Mouse (Mus musculus) T-helper 1 cell (primary cell): ENCODE measurements around the gene Wdr95.

ENCODE experiments used
- in situ Hi-C: fragments of 300-600 bp; cut with MboI, MseI; formaldehyde crosslinking; loops from one replicate; pipeline ENCODE4 v1.15.1; 2025; ENCODE audit warnings: high pct_unique_total_duplicates

Wdr95 gene

DNA sequence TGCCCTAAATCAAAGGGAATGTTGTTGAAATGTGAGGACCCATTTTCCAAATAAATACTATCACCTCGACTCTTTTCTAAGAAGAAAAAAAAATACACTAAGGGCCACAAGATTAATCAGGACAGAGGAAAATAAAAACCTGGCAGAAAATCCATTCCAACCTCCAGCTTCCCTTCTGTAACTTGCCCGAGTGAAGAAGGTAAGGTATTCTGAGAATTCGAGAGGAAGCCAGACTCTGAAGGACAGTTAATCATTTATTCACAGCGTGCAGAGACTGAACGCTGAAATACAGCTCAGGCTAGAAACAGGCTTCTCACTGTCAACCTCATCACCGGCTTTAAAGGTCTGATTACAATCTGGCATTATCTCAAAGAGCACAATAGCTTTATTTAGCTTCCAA, 94.2 kb downstream of the Wdr95 start:
- in situ Hi-C loops: no loop called here

DNA sequence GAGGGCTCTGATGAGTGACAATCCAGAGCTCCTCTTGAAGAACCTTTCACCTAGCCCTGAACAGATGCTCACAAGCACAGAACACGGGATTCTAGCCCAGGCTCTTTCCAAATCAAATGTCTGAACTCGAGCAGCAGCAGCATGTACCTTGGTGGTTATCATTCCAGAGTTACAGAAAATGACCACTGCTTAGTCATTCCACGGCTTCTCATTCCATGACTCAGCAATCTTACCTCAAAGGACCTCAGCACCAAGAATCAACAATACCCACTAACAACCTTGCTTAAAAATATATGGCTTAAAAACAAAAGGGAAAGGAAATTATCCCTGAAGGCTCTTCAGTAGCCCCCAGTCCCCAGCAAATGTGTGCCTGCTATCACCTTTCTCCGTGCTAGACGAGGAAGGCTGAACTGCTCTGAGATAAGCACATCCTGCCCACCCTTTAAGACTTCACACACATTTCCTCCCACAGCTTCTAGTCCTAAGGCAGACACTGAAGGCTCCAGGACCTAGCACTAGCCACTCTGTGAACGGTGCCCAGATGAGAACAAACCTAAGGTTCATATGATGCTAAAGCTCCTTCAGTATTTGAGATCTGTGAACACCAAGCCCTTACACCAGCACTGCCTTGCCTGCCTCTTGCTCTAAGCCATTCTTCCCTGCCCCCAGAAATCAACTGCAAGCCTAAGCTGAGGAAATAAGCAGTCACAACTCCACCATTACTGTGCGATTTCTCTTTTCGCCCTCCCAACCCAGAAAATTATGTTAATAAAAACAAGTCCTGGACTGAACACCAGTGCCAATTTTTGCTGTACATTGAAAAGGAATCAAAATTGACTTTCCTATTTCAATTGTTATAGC, 95.6 kb downstream of the Wdr95 start:
- in situ Hi-C loops: no loop called here

DNA sequence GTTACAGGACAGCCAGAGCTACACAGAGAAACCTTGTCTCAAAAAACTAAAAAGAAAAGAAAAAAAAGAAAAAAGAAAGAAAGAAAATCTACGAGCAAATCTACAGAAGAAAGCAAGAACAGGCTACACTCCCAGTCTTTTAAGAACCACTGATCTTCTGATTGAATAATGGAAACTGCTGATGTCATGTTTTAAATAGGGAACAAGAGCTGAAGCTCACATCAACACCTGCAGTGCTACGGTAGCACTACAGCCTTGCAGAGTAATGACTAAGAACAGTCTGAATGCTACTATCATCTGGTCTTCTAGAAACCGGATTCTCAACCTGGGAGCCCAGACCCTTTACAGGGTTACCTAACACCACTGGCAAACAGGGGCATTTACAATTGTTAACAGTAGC, 97.1 kb downstream of the Wdr95 start:
- in situ Hi-C loops: no loop called here

DNA sequence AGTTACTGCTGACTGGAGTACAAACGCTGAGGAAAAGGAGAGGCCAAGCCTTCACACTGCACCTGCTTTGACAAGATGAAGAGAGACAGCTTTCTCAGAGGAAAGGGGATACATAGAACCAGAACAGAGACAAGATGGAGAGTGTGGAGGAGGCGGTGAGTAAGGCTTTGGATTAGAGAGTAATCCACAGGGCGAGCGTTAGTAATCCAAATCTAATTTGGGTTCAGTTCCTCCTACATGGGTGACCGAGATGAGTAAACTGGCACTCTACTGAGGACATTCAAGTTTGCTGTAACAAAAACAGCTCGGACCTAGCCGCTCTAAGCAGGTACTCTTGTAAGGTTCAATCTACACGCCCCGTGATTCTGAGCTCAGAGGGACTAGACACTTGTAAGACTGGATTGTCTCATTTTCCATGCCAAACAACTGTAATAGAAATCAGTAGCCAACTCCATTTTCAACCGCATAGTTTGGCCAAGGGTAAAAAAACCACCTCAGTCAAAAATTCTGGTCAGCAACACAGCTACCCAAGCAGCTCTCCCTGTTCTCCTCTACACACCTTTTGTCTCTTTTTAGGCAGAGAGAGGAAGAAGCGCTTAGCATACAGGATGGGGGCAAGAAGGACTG, 106.0 kb downstream of the Wdr95 start:
- in situ Hi-C loops: loop anchor here (5.0 to 10.0 kb wide), 2 partner anchors 43 to 1240 kb away; partner anchors contain the start of genes B3glct and Slc7a1

DNA sequence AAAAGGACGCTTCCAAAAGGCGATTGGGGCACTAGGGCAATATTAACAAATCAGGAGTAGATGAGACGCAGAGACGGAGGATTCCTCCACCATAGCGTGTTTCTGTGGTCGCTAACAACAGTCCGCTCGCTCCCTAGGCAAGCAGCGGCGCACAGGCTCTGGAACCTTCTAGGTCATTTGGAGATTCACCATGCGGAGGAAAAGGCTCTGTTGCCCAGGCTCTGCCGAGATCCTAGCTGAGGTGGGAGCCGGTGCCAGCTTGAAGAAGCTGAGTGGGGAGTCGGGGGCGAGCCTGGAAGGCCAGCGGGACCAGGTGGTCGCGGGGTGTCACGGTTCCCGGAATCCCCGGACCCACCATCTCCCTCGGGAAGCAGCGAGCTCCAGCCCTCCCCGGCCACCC, 107.1 kb downstream of the Wdr95 start:
- in situ Hi-C loops: loop anchor here (5.0 to 10.0 kb wide), 2 partner anchors 42 to 1241 kb away; partner anchors contain the start of genes B3glct and Slc7a1

DNA sequence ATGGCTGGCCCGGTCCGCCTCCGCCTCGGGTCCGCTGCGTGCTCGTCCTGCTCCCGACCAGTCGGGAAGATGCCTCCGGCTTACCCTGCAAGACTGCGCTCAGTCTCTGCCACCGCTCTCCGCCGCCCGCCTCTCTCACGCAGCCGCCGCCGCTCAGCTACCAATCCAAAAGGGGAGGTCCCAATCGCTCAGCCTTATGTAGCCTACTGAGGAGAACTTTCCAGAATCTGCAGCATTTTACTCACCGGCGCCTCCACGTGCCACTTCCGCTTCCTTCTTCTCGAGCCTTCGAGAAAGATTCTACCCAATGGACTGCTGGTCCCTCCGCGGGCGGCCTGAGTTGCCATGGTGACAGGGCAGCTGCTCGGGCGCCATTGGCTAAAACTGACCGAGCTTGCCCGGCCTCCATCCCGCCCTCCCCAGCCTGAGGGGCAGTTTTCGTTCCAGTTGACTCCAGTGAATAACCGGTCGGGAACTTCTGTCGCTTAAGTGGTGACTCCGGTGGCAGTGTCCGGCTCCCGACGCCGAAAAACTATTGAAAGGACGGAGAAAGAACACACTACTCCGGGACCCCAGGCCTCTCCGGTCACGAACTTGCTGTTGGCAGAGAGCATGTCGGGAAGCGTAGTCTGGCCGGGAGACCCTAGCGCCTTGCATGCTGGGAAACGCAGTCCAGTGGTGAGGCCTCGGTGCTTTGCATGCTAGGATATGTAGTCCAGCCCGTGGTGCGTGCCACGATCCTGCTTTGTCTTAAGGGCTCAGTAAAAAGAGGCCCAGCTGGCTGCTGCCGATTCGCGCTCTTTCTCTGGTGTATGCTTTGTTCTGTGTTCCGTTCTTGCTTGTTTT, 107.8 kb downstream of the Wdr95 start, which contains the start of gene Hsph1:
Hsph1 (minus strand) TSS at position 302 of the 846 bp plus-strand sequence.
- in situ Hi-C loops: loop anchor here (5.0 to 10.0 kb wide), 2 partner anchors 41 to 1241 kb away; partner anchors contain the start of genes B3glct and Slc7a1

DNA sequence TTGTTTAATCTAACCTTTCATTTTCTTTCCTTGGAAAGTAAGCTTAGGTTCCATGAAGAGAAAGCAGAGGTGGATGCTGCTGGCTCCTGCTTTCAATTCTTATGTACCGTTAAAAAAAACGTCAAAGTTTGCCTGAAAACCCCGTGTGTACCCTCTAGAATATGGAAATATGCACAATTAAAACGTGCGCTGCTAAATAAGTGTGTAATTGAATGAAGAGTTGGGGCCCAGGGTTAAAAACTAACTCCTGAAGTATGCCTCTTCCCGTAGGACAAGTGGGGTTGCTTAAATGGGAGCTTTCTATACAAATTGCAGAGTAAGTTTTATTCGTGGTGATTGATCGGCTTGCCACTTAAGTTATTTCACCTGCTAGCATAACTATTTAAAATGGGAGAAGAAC, 108.8 kb downstream of the Wdr95 start:
- in situ Hi-C loops: loop anchor here (5.0 to 10.0 kb wide), 2 partner anchors 40 to 1243 kb away; partner anchors contain the start of genes B3glct and Slc7a1

DNA sequence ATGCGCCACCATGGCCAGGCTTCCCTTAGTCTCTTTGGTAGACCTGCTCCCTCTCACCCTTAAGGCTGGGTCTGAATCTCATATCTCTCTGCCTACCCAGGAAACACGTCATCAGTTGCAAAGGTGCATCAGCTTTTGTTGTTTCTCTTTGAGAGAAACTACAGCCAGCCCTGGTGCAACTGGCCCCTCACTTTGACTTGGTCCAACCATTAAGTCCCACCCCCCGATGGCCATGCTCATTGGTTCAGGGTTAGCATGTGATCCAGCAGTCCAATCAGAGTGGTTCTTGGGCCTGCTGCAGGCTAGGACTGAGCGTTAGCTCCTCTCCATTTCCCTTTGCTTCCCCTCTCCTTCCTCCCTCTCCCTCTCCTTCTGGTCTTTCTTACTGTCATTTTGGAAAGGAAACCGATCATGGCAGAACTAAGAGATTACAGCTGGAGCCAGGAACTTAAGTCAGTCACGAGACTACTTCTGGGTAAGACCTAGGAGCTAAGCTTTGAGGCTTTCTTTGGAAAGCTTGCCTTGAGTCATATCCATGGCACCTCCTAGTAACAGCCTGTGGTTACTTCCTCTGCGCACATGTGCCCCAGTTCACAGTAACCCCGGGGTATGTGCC, 112.9 kb downstream of the Wdr95 start:
- in situ Hi-C loops: no loop called here

DNA sequence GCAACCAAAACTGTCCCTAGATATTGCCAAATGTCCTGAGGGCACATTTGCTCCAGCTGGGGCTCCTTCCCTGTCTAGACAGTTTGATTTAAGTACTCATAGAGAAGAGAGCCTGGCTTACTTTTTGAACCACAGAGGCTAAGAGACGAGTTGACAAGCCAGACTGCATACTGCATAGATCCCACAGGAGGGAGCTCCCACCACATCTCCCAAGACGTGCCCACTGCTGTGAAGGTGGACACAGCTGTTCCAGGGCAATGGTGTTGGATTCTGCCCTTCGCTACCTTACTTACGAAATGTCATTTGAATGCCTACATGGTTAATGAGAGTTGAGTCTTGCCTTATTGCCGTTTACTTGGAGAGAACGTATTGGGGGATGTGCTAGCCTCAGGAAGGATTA, 113.9 kb downstream of the Wdr95 start:
- in situ Hi-C loops: no loop called here

DNA sequence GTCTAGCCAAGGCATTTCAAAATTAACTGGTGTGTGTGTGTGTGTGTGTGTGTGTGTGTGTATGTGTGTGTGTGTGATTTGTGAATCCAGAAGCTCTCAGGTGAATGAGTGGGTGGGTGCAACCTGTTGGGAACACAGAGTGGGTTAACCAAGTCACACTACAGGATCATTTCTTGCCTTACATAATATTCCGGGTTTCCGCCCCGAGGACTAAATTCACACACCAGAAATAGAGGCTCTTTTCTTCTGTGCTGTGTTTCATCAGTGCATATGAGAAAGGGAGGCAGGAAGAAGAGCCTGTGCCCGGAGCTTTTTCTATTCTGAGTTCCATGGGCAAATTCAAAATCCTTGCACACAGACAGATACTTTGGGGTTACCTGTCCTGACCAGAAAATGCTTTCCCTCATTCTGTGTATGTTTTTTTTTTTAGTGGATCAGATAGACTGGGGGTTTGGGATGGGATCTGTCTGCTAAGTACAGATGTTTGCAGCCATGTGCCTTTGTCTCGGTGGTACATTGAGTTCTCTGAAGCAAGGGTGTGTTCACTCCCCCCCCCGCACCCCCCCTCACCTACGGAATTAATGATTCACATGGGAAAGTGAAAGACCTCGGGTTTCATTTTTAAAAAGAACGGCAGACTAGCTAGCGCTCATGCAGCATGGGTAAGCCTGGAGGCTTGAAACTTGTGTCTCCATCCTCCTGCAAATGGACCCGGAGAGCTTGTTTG, 114.5 kb downstream of the Wdr95 start:
- in situ Hi-C loops: no loop called here

DNA sequence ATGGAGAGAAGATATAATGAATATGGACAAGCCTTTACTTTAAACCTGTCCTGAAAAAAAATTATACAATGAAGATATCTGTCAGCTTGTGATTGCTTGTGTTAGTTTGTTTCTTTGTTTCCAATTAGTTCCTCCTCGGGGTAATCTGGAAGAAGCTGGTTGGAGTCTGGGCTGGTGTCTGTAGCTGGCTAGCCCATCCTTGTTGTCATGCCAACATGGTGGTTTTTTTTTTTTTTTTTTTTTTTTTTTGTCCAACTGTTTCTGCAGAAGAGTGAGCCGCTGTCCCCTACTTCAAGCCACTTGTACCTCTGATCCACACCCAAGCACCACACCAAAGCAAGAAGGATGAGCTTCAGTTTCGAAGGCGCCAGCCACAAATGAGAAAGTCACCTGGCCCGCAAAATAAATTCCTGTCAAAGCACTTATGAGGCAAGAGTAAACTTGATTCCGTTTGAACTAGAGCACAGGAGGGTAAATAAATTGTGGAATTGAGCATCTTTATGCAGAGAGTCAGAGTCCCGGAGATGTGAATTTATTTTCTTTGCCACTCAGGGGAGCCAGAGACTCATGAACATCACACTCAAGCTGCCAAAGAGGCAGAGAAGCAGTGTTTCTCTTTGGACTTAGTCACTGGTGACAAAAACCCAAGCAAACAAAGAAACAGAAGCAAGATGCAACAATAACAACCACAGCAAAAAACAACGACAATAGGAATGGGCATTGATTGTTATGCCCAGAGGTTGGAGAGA, 119.1 kb downstream of the Wdr95 start:
- in situ Hi-C loops: no loop called here

DNA sequence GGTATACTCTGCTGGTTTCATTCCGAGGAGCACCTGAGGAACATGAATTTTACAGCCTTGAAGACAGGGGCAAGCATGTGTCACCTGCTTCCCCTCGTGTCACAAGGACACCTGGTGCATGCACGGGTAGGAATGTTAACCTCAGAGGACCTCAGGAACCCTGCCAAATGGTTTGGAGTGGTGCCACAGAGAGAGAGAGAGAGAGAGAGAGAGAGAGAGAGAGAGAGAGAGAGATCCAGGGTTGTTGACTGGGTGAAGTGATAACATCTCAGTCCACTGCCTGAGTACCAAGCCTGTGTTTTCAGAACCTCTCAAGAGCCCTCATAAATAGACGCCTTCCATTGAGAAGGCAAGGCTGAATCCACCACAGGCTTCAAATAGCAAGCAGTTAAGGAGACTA, 119.7 kb downstream of the Wdr95 start:
- in situ Hi-C loops: no loop called here

DNA sequence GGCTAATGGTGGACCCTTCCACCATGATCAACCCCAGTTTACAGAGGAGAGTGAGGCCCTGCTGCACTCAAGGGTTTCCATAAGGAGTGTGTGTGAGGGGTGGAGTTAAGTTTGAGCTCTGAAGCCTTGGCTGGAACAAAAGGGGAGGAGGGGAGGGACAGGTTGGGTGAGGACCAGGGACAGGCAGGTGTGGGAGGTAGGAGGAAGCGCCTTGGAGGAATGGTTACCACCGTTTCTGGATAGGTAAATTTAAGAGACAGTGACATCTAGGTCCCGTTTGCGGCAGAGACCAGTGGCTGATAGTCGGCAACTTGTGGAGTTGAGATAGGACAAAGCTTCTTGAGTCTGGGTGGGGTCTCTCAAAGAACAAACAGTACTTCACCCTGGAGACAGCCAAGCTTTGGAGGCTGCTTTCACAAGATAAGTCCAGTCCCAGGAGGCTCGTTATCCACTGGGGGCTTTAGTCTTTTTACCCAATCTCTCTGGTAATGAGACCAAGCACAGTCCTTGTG, 120.5 kb downstream of the Wdr95 start:
- in situ Hi-C loops: no loop called here

DNA sequence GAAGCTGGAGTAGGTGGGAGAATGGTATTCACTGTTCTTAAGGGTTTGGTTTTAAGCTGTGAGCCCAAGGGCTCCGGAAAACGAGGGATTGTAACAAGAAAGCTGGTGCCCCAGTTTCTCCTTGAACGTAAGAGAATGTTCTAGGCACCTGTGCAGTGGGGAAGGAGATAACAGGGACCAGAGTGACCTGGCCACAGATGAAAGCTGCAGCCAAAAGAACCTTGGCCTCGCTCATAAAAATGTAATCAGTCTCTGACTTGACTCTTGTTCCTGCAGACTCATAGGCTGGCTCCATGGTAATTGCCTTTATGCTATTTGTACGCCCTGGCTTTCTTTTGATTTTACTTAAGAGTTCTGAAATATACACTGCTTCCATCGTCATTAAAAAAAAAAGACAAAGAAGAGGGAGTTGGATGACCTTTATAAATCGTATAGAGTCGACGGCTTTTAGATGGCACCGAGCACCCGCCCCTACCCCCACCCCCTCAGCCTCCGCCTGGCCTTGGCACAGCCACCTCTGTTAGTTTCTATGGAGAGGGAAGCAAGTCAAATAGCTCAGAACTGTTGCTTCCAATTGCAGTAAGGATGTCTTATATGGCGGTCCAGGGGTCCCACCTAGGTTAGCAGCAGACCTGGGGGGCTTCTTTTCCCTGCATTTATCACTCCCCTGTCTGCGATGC, 121.2 kb downstream of the Wdr95 start:
- in situ Hi-C loops: no loop called here

DNA sequence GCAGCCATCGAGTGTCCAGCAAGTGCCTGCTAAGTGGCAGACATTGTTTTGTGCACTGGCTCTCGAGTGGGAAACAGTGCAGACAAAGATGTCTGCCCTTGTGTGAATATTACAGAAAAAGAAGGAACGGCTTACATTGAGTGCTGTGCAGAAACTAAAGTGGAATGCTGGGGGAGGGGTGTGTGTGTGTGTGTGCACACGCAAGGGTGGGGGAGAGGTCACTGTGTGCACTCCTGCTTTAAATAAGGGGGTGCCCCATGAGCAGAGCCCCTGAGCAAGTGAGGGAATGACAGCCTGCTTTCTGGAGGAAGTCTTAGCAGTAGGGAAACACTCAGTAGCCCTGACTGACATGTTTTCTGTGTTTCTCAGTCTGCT, 121.7 kb downstream of the Wdr95 start:
- in situ Hi-C loops: no loop called here

DNA sequence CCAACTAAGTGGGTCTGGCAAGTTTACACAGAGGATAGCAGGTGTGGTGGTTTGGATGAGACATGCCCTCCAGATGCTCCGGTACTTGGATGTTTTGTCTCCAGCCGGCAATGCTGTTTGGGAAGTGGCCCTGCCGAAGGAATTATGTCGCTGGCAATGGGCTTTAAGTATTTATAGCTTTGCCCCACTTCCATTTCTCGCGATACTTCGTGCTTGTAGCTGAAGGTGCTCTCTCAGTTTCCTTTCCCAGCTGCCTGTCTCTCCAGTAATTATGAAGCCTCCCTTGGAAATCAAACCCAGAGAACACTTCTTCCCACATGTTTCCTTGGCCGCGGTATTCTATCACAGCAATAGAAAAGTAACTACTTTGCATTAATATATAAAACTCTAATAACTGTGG, 127.2 kb downstream of the Wdr95 start:
- in situ Hi-C loops: no loop called here

DNA sequence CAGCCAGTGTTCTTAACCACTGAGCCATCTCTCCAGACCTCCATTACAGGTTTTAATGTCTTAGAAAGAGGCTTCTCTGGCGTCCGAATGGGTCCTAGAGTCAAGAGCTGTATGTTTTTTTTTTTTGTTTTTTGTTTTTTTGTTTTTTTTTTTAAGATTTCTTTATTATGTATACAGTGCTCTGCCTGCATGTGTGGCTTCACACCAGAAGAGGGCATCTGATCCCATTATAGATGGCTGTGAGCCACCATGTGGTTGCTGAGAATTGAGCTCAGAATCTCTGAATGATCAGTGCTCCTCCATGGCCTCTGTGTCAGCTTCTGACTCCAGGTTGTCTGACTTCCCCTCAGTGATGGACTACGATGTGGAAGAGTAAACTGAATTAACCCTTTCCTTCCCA, 129.5 kb downstream of the Wdr95 start:
- in situ Hi-C loops: no loop called here

DNA sequence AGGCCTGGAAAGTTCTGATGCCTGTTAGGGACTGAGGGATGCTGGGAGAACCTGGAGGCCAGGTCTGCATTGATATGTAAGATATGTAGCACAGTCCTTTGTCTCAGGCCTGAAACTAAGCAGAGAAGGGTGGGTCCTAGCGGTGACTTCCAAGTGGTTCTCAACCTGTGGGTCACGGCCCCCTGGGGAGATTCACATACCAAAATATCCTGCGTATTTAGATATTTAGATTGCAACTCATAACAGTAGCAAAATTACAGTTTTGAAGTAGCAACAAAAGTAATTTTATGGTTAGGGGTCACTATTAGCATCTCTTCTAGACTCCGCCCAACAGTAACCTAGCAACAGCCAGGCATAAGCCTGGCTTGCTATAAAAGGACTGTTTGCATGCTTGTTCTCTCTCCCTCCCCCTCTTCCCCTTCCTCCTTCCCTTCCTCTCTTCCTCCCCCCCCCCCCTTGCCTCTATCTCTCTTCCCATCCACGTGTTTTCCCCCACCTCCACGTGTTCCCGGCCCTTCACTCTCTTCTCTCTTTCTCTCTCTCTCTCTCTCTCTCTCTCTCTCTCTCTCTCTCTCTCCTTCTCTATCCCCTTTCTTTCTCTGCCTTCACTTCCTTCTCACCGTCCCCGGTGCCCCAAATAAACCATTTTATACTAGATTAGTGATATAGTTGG, 130.4 kb downstream of the Wdr95 start:
- in situ Hi-C loops: no loop called here

DNA sequence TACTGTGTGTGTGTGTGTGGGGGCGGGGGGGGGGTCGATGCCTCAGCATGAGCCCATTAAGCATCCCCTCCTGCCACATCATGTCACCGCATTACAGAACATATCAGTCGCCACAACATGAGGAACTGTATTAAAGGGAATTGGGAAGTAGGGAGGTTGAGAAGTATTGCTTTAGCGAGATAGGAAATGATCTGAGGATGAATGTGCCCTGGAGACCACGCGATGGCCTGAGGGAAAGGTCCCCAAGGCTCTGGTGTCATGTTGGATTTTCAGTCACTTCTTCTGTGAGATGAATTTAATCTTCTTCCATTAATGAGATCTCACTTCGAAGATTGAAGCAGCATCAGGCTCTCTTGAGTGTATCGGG, 130.9 kb downstream of the Wdr95 start:
- in situ Hi-C loops: no loop called here
